Mouse (Mus musculus) monocyte, adult 59 days (primary cell): ENCODE results near the gene Opn1mw. TPM values are rescaled to one million over a fixed set of nuclear protein-coding genes. Genes with fewer than 3 reads are reported as not detected.

ENCODE experiments used
- total RNA-seq, 2 experiments: library from RNA; stranded (reverse); gene quantifications; one replicate each; pipeline ENCODE4 v1.2.4; 2023

Opn1mw gene
- not detected for total RNA-seq

DNA sequence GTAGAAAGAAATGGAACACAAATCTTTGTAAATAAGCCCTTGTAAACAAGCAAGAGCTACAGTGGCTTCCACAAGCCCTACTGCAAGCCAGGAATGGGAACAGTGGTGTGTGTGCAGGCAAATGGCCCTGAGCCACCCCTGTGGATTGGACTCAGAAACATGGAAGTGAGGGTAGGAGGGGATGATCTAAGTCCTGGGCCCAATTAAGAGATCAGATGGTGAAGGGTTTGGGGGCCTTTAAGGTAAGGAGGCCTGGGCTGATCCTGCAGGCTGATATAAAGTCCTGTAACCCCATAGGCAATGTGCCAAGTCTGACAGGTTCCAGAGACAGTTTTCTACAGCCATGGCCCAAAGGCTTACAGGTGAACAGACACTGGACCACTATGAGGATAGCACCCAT is at the start of gene Opn1mw:
Gene Opn1mw, plus strand, starts transcription at position 301 of the 400 bp plus-strand sequence.

DNA sequence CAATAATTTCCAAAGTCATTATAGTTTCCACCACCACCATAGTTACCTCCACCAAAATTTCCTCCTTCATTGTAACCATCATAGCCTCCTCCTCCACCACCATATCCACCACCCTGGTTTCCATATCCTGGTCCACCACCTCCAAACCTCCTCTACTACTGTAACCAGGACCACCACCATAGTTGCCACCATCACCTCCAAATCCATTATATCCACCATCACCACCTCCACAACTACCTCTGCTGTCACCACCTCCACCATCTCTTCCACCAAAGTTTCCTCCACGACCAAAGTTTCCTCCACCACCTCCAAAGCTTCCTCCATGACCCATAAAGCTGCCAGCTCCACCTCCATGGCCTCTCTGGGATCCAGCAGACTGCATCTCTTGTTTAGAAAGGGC is 8.0 kb downstream of the Opn1mw start, which contains the start of gene Mecp2:
Gene Mecp2, minus strand, starts transcription at position 101 of the 400 bp plus-strand sequence.

DNA sequence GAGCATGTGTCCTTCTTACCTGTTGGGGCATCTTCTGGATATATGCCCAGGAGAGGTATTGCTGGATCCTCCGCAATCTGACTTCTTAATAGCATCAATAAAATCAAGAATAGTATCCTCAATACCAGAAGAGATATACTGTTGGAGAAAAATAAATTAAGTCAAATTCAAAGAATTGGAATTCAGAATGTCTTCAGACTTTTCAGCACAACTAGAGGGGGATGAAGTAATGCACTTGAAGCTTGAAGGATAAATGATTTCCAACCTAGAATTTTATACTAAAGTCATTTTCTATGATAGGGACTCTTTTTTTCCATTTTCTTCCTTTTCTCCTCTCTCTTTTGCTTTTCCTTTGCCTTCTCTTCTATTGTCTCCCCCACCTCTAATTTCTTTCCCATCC is 40.5 kb downstream of the Opn1mw start, which contains the start of gene Tex28:
Gene Tex28, minus strand, starts transcription at position 101 of the 400 bp plus-strand sequence.

GRCm38 (mm10) chrX:74176959-74177358 is 49.7 kb downstream of the Opn1mw start, which contains the start of gene Tktl1:
Gene Tktl1, plus strand, starts transcription at chrX:74177259.

Other genes with a start within 250 kb of the Opn1mw start
- gene Avpr2, start 235.4 kb upstream of the Opn1mw start, total RNA-seq = not detected
- gene L1cam, start 231.4 kb upstream of the Opn1mw start, total RNA-seq = 100 to 1,000 TPM in 1 of 2 experiments, 10 to 100 TPM in 1; 79.0 to 123 TPM
- 100 to 1,000 TPM; 146 TPM for gene Arhgap4, start 205.6 kb upstream of the Opn1mw start, total RNA-seq
- gene Naa10, start 205.5 kb upstream of the Opn1mw start, total RNA-seq = 10 to 100 TPM; 46.2 to 49.0 TPM
- gene Renbp, start 196.6 kb upstream of the Opn1mw start, total RNA-seq = 10 to 100 TPM; 68.8 to 76.7 TPM
- 10 to 100 TPM; 86.7 to 89.0 TPM for gene Hcfc1, start 161.1 kb upstream of the Opn1mw start, total RNA-seq
- 100 to 1,000 TPM; 131 to 140 TPM for gene Irak1, start 103.5 kb upstream of the Opn1mw start, total RNA-seq
- gene Mecp2, start 7.9 kb downstream of the Opn1mw start, total RNA-seq = 10 to 100 TPM; 42.6 to 44.5 TPM
- gene Tex28, start 40.4 kb downstream of the Opn1mw start, total RNA-seq = not detected
- not detected for gene Tktl1, start 49.8 kb downstream of the Opn1mw start, total RNA-seq
- gene Flna, start 122.4 kb downstream of the Opn1mw start, total RNA-seq = 1,000 to 10,000 TPM; 1,568 to 1,591 TPM
- gene Emd, start 127.2 kb downstream of the Opn1mw start, total RNA-seq = 10 to 100 TPM; 74.3 to 79.1 TPM
- 100 to 1,000 TPM; 714 to 836 TPM for gene Rpl10, start 143.3 kb downstream of the Opn1mw start, total RNA-seq
- 10 to 100 TPM; 62.3 to 73.3 TPM for gene Taz, start 154.4 kb downstream of the Opn1mw start, total RNA-seq
- 100 to 1,000 TPM in 1 of 2 experiments, 10 to 100 TPM in 1; 98.3 to 103 TPM for gene Dnase1l1, start 154.9 kb downstream of the Opn1mw start, total RNA-seq
- 100 to 1,000 TPM; 263 to 299 TPM for gene Atp6ap1, start 169.6 kb downstream of the Opn1mw start, total RNA-seq
- gene Gdi1, start 177.5 kb downstream of the Opn1mw start, total RNA-seq = 100 to 1,000 TPM; 208 to 227 TPM
- 10 to 100 TPM; 71.4 to 76.9 TPM for gene Fam50a, start 185.6 kb downstream of the Opn1mw start, total RNA-seq
- gene Plxna3, start 201.6 kb downstream of the Opn1mw start, total RNA-seq = 1 to 10 TPM; 1.4 to 4.5 TPM
- 10 to 100 TPM; 18.3 to 21.8 TPM for gene Lage3, start 226.2 kb downstream of the Opn1mw start, total RNA-seq
- 10 to 100 TPM; 22.9 to 25.5 TPM for gene Ubl4a, start 245.8 kb downstream of the Opn1mw start, total RNA-seq
- gene Slc10a3, start 245.9 kb downstream of the Opn1mw start, total RNA-seq = 10 to 100 TPM; 19.6 to 23.9 TPM